Mouse (Mus musculus) thymus, adult 2 months (tissue): ENCODE results near the gene Xpnpep1.

Experiments
- CTCF ChIP-seq: fragments of 200-500 bp; IDR thresholded peaks from 2 replicates; pipeline ENCODE4 v1.5.1; 2012; ENCODE audit warnings: mild to moderate bottlenecking, control low read depth, low read length, moderate library complexity, borderline replicate concordance; ENCODE audit not compliant: control insufficient read depth, poor library complexity, insufficient read depth; ENCODE audit errors: extremely low read depth
- POLR2A ChIP-seq: fragments of 200-500 bp; IDR thresholded peaks from 2 replicates; pipeline ENCODE4 v1.6.1; 2012; ENCODE audit warnings: mild to moderate bottlenecking, low read length, control low read depth, moderate library complexity; ENCODE audit not compliant: control insufficient read depth, poor library complexity, insufficient read depth; ENCODE audit errors: extremely low read depth

GRCm38 (mm10) chr19:53017248-53017647, 22.8 kb downstream of the Xpnpep1 start:
- TF ChIP-seq CTCF (no peak), POLR2A (no peak)
